Mouse (Mus musculus) forebrain, embryonic 16.5 days (tissue): ENCODE results near the gene Igfbp3. TPM values are rescaled to one million over a fixed set of nuclear protein-coding genes. Genes with fewer than 3 reads are reported as not detected.
A peak's percentile ranks its signal among the peaks of the same experiment; 100 is the strongest.
"Not testable (repeated sequence)": the region's sequence is repeated elsewhere in the genome, so short reads cannot be mapped to it uniquely, and the experiment has no call there.

Experiments
- ATAC-seq: fragments of 200-750 bp; cut with Nextera tagmentation; 2 replicates; pipeline ENCODE4 v1.8.0; 2017; ENCODE audit warnings: mild to moderate bottlenecking, moderate library complexity
- H3K27ac ChIP-seq: fragments of 300-500 bp; sonication (generic); 2 replicates; pipeline ENCODE4 v1.5.1; 2014; ENCODE audit warnings: low read length, control low read depth
- H3K27me3 ChIP-seq: fragments of 300-500 bp; sonication (generic); replicated peaks from 2 replicates; pipeline ENCODE4 v1.6.1; 2014; ENCODE audit warnings: low read length; ENCODE audit not compliant: control insufficient read depth, insufficient read depth
- H3K36me3 ChIP-seq: fragments of 300-500 bp; sonication (generic); 2 replicates; pipeline ENCODE4 v1.6.1; 2014; ENCODE audit not compliant: control insufficient read depth, insufficient read depth
- H3K4me1 ChIP-seq: fragments of 300-500 bp; sonication (generic); replicated peaks from 2 replicates; pipeline ENCODE4 v1.6.1; 2014; ENCODE audit warnings: low read length; ENCODE audit not compliant: control insufficient read depth, insufficient read depth
- H3K4me2 ChIP-seq: fragments of 300-500 bp; sonication (generic); 2 replicates; pipeline ENCODE4 v1.6.1; 2014; ENCODE audit warnings: mild to moderate bottlenecking, low read length, control low read depth
- H3K4me3 ChIP-seq: fragments of 300-500 bp; sonication (generic); replicated peaks from 2 replicates; pipeline ENCODE4 v1.5.1; 2014; ENCODE audit warnings: mild to moderate bottlenecking, low read length, control low read depth
- H3K9ac ChIP-seq: fragments of 300-500 bp; sonication (generic); replicated peaks from 2 replicates; pipeline ENCODE4 v1.6.1; 2014; ENCODE audit warnings: low read depth, low read length, control low read depth
- H3K9me3 ChIP-seq: fragments of 300-500 bp; sonication (generic); 2 replicates; pipeline ENCODE4 v1.6.1; 2016; ENCODE audit warnings: low read length; ENCODE audit not compliant: control insufficient read depth
- WGBS: fragments of 180-500 bp; shearing (Covaris S2); extraction: QIAGEN DNeasy Blood & Tissue Kit; methylation state at CpG from one replicate; pipeline ENCODE4 v1.1.7; 2014; 5-methylcytosine and 5-hydroxymethylcytosine counted together
- polyA plus RNA-seq: library from polyadenylated mRNA; unstranded; fragments of >200 nt; fragmentation: Nextera tagmentation; extraction: Ambion mirVana; gene quantifications from 2 replicates; pipeline ENCODE4 v1.2.1, GENCODE M21; 2015

The Igfbp3 gene
- polyA plus RNA-seq, 1 experiment from 2014 or later, result 51.1 TPM

GRCm38 (mm10) chr11:7234436-7234835, 20.7 kb upstream of the Igfbp3 start:
- Histone ChIP-seq H3K27ac (no peak overlapping the region), H3K4me3 (no peak overlapping the region), H3K9ac (no peak overlapping the region), H3K36me3 (no peaks in the 10 kb centered on the region), H3K9me3 (no peaks in the 10 kb centered on the region), H3K4me2 (no peak overlapping the region), H3K27me3 (no peaks in the 10 kb centered on the region), H3K4me1 (no peaks in the 10 kb centered on the region)
- WGBS, result 77% methylated on average over 1 of the region's 1 CpGs
- ATAC-seq, result no peak

GRCm38 (mm10) chr11:7233333-7233732, 19.6 kb upstream of the Igfbp3 start:
- no peak for ATAC-seq
- Histone ChIP-seq H3K4me3 (no peak overlapping the region), H3K27ac (no peak overlapping the region), H3K4me1 (no peaks in the 10 kb centered on the region), H3K27me3 (no peaks in the 10 kb centered on the region), H3K4me2 (no peak overlapping the region), H3K9ac (no peak overlapping the region), H3K36me3 (no peaks in the 10 kb centered on the region), H3K9me3 (no peaks in the 10 kb centered on the region)
- WGBS, result 92% methylated on average over 2 of the region's 2 CpGs

GRCm38 (mm10) chr11:7231958-7232357, 18.2 kb upstream of the Igfbp3 start:
- no peak for ATAC-seq
- 92% methylated on average over 4 of the region's 4 CpGs for WGBS
- Histone ChIP-seq H3K27ac (no peak overlapping the region), H3K9me3 (no peaks in the 10 kb centered on the region), H3K9ac (no peak overlapping the region), H3K4me2 (no peak overlapping the region), H3K36me3 (no peaks in the 10 kb centered on the region), H3K4me3 (no peak overlapping the region), H3K4me1 (no peaks in the 10 kb centered on the region), H3K27me3 (no peaks in the 10 kb centered on the region)

GRCm38 (mm10) chr11:7230000-7230399, 16.3 kb upstream of the Igfbp3 start:
- H3K27me3 ChIP-seq, result no peaks in the 10 kb centered on the region
- H3K27ac ChIP-seq, result no peak overlapping the region
- no peak overlapping the region for H3K9ac ChIP-seq
- 87% methylated on average over 4 of the region's 4 CpGs for WGBS
- no peak overlapping the region for H3K4me3 ChIP-seq
- H3K4me2 ChIP-seq, result no peak overlapping the region
- no peaks in the 10 kb centered on the region for H3K4me1 ChIP-seq
- no peaks in the 10 kb centered on the region for H3K9me3 ChIP-seq
- no peak for ATAC-seq
- no peaks in the 10 kb centered on the region for H3K36me3 ChIP-seq

GRCm38 (mm10) chr11:7228107-7228506, 14.4 kb upstream of the Igfbp3 start:
- Histone ChIP-seq H3K9me3 (no peaks in the 10 kb centered on the region), H3K4me1 (no peaks in the 10 kb centered on the region), H3K36me3 (no peaks in the 10 kb centered on the region), H3K27me3 (no peaks in the 10 kb centered on the region), H3K27ac (no peak overlapping the region), H3K4me2 (no peak overlapping the region), H3K4me3 (no peak overlapping the region), H3K9ac (no peak overlapping the region)
- no peak for ATAC-seq
- WGBS, result 81% methylated on average over 4 of the region's 4 CpGs

GRCm38 (mm10) chr11:7226810-7227550, 13.3 kb upstream of the Igfbp3 start:
- Histone ChIP-seq H3K9me3 (no peaks in the 10 kb centered on the region), H3K27ac (peak overlapping the region; percentile 74), H3K9ac (no peak overlapping the region), H3K36me3 (no peaks in the 10 kb centered on the region), H3K4me1 (no peaks in the 10 kb centered on the region), H3K27me3 (no peaks in the 10 kb centered on the region), H3K4me3 (no peak overlapping the region), H3K4me2 (no peak overlapping the region)
- 84% methylated on average over 7 of the region's 7 CpGs for WGBS
- ATAC-seq, result no peak

- WGBS, result 74% methylated on average over 2 of the region's 2 CpGs
- Histone ChIP-seq H3K27ac (peak overlapping the region; percentile 74), H3K36me3 (no peaks in the 10 kb centered on the region), H3K4me3 (no peak overlapping the region), H3K4me1 (no peaks in the 10 kb centered on the region), H3K27me3 (no peaks in the 10 kb centered on the region), H3K9ac (no peak overlapping the region), H3K9me3 (no peaks in the 10 kb centered on the region), H3K4me2 (no peak overlapping the region)
- ATAC-seq, result peak; percentile 95
These were observed 12.5 kb upstream of the Igfbp3 start for GRCm38 (mm10) chr11:7226200-7226599.

GRCm38 (mm10) chr11:7221826-7222225, 8.1 kb upstream of the Igfbp3 start:
- ATAC-seq, H3K9me3 ChIP-seq, H3K4me2 ChIP-seq, H3K36me3 ChIP-seq, H3K4me3 ChIP-seq, H3K4me1 ChIP-seq, H3K27me3 ChIP-seq, H3K27ac ChIP-seq, H3K9ac ChIP-seq: not testable (repeated sequence)
- WGBS, result 75% methylated on average over 8 of the region's 8 CpGs

- WGBS, result 6% methylated on average over 8 of the region's 8 CpGs
- ATAC-seq, result no peak
- Histone ChIP-seq H3K27ac (no peak overlapping the region), H3K9ac (no peak overlapping the region), H3K4me1 (peaks cover 19% of the 10 kb centered on the region), H3K4me2 (no peak overlapping the region), H3K36me3 (no peaks in the 10 kb centered on the region), H3K27me3 (0 out of 2 replicates have a peak, but pooled peaks cover 4% of the 10 kb centered on the region), H3K9me3 (no peaks in the 10 kb centered on the region), H3K4me3 (no peak overlapping the region)
These were observed 2.0 kb upstream of the Igfbp3 start for GRCm38 (mm10) chr11:7215703-7216102.
